Mouse (Mus musculus): Measurements from ENCODE around the gene Dedd.

GRCm38 (mm10) chr1:171346095-171346450 is 17.1 kb downstream of the Dedd start:
- no peak for TF ChIP-seq CTCF (IDR thresholded peaks at IDR 0.05; ENCODE audit: borderline replicate concordance, control insufficient read depth, extremely low read depth, insufficient read depth, low read length, poor library complexity)
- TF ChIP-seq POLR2A (IDR thresholded peaks at IDR 0.05; ENCODE audit: control insufficient read depth, extremely low read depth, insufficient read depth, low read length, poor library complexity), result no peak
